Mouse (Mus musculus) c-Kit-positive CD71-negative TER-119-negative erythroid progenitor cells, embryonic 14.5 days (primary cell): ENCODE results near the gene Ptpn1.
A peak's percentile ranks its signal among the peaks of the same experiment; 100 is the strongest.

Experiments used
- DNase-seq: peaks from one replicate; pipeline ENCODE4 v3.0.0-alpha.2; 2013; ENCODE audit warnings: low read depth

Gene Ptpn1

DNA sequence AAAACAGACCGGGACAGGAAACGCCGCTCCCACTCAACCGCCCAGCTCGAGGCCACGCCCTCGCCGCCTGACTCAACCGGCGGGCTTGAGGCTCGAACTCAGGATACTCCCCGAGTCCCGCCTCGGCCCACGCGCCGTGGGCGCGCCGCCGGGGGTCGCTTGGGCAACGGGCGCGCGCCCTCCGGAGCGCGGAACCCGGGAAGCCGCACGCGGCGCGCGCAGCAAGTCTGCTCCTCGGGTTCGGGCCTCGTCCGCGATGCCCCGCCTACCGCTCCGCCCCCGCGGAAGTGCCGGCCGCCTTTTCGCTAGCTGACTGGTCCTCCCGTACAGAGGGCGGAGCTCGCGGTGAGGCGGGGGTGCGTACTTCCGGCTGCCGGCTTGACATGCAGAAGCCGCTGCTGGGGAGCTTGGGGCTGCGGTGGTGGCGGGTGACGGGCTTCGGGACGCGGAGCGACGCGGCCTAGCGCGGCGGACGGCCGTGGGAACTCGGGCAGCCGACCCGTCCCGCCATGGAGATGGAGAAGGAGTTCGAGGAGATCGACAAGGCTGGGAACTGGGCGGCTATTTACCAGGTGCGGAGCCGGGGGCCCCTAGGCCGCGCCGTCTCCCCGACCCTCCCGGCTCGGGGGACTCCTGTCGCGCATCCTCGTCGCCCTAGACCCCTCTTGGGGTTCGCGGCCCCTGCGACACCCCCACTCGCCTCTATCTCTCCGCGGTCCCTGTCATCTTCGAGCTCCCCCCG, at the start of gene Ptpn1:
Gene Ptpn1 (plus strand): TSS at position 73 of the 742 bp plus-strand sequence.
- DNase-seq: peak; percentile 92

DNA sequence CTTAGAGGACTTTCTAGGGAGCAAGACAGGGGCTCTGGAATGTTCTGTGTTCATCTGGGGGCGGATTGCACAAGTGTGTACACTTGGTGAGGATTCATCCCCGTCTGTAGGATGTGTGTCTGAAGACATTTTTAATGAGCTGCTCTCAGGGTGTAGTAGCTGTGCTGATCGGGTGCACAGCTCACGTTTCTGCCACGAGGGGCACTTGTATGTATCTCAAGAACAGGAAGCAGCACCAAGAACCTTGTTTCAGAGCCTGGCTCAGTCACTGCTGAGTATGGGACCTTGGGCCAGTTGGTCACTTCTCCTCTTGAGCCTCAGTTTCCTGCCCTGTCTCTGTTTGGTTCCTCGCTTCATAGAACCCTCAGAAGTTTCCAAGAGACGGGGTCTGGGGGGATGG, 45.4 kb upstream of the Ptpn1 start:
- no peak for DNase-seq

DNA sequence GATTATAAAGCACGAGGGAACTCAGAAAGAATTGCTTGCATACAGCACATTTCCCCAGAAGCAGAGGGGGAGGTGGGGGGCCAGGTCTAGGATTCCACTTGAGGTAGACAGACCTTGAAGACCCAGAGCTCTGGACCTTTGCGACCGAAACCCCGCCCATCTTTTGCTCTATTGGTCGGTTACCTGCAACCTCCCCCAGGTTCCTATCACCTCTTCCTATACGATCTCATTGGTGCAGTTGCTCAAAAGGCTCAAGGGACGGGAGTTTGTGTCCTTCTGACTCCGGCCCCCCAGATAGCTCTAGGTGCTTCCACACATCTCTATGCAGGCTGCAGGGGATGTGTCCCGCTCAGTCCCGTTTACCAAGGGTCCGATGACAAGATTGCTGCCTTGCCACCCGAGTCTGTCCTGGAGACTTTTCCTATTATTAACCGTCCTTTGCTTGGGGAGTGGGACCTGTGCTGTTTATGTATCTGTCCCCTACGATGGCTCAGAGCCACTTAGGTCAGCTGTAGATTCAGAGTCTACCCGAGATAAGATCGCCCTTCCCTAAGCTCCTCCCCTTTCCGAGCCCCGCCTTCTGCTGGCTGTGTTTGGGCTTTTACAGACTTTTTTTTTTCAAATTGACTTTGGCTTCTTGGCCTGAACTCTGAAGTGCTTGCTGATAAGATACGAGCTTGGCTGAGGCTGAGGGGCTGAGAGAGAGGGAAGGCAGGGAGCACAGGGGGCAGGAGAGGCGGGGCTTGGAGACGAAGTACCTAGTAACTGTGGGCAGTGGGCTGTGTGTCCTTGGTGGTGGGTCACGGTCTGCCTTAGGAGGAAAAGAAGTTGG, 44.1 kb upstream of the Ptpn1 start:
- DNase-seq: no peak

DNA sequence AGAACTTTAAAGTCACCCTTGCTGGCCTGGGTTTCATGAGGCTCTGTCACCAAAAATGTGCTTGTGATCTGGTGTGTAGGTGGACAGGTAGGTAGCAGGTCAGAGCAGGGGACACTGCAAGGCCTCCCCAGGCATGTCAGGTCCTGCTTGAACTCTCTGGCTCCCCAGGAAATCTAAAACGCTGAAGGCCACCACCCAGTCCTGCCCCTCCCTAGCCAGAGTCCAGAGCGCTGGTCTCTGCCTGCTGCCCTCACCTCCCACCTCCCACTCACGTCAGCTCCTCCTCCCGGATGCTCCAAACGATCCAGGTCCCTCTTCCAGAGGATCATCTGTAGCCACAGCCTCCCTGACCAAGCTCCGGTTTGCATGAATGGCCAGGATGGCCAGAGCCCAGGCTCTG, 43.0 kb upstream of the Ptpn1 start:
- no peak for DNase-seq

DNA sequence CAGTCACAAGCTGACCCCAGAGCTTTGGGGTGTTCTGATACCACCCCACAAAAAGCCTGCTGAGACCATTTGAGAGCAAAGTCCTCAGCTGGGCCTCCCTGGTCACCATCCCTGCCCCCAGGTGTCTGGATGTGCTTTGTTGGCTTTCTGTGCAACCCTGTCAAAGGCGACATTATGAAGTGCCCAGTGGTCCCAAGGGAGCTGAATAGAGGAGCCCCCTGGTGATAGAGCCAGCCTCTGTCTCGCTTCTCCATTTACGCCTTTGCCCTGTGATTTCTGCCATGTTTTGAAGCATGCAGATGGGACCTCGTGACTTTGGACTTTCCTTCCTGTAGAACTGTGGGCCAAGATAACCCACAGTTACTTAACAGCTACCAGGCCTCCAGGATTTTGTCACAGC, 42.0 kb upstream of the Ptpn1 start:
- DNase-seq: no peak

DNA sequence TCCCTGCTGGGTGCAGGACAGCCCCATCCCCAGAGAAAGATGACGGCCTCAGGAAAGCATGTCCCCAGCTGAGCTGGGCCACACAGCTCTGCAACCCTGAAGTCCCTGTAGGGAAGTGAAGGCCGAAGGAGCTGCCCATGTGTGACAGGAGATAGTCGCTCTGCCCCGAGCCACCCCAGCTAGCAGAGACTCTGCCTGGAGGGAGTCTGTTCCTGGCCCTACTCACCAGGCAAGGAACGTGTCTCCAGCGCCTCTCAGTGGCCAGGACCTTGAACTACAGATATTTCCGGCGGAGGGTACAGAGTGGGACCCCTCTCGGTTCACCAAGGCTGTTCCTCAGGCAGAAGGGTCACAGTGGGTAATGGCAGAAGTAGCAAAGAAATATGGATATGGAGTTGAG, 39.9 kb upstream of the Ptpn1 start:
- DNase-seq: peak; percentile 60

DNA sequence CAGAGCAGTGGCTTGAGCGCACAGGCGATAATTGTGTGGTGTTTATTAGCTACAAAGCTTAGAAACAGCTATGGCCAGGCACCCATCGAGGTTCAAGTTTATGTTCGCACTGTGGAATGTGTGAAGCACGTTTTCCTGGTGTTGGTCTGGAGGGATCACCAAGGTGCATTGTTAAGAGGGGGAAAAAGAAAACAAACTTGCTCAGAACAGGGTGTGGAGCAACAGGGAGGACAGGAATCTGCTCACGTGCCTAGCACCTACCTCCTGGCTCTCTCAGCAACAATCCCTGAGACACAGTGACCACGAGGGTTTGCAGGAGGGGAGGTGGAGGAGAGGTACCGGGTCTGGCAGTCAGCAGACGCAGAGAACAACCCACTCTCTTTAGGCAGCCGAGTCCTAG, 38.2 kb upstream of the Ptpn1 start:
- DNase-seq: no peak

DNA sequence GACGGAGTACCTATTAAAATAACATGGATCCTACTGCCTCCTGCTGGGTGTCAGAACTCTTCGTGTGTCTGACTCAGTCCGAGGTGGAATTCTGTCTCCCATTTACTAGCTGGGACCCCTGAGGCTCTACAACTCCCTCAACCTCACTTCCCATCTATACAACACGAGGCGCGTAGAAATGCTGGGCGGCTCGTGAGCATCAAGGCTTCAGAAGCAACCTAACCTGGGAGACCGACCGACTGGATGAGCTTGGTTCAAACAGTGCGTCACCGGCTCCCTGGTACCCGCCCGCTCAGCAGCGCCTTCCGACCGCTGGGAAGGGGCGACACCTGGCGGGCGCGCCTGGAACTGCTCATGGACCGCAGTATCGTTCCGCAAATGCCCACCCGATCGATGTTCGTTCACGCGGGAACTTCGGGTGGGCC, 36.9 kb upstream of the Ptpn1 start:
- DNase-seq: peak; percentile 52

DNA sequence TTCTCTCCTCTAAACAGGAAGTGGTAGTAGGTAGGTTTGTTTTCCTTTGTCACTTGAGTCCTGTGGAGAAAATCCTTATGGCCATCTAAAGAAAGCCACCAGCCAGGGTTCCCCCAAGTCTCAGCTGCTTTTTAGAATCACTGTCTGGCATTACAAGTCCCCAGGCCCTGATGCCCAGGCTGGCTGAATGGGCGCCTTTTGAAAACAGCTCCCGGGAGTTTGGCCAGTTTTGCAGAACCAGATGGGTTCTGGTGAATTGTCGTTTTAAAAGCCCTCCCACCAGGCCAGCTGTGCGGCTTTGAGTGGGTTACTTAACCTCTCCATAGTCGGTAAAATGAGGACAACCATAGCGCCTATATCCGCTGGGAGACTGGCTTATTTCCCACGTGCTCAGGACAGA, 34.0 kb upstream of the Ptpn1 start:
- DNase-seq: no peak

DNA sequence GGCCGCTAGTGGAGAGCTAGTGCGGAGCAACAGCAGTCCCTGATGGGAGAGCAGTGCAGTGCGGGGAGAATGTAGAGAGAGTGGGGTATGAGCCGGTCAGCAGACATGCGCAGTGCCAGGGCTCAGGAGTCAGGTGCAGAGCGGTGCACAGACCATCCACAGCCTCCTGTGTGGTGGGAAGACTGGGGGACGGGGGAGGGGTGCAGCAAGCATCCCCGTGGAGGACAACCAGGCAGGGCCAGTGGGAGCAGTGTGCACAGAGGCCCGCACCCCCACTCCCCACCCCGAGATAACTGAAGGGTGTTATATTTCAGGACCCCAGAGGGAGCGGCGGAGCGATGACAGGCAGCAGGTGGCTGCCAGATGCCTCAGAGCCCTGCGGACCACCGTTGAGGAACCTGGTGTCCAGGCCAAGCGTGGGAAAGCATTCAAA, 31.9 kb upstream of the Ptpn1 start:
- DNase-seq: no peak

DNA sequence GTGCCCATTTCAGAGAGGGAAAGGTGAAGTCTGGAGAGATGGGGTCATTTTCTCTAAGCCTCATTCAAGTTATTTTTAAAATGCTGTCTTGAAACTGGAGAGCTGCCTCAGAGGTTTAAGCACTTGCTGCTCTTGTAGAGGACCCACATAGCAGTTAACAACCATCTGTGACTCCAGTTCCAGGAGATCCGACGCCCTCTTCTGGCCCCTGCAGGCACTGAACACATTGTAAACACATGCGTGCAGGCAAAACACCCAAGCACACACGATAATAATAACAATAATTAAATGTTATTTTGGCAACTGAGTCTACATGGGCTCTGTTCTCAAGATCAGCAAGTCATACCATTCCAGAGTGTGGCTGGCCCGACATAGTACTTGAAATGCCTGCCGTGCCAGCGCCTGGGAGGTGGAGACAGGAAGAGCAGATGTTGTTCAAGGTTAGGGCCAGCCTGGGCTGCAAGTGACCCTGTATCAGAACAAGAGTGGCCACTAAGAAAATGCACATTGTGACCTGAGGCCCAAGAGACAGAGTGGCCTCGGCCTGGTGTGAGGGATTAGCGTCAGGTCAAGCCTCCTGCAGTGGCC, 29.6 kb upstream of the Ptpn1 start:
- no peak for DNase-seq

DNA sequence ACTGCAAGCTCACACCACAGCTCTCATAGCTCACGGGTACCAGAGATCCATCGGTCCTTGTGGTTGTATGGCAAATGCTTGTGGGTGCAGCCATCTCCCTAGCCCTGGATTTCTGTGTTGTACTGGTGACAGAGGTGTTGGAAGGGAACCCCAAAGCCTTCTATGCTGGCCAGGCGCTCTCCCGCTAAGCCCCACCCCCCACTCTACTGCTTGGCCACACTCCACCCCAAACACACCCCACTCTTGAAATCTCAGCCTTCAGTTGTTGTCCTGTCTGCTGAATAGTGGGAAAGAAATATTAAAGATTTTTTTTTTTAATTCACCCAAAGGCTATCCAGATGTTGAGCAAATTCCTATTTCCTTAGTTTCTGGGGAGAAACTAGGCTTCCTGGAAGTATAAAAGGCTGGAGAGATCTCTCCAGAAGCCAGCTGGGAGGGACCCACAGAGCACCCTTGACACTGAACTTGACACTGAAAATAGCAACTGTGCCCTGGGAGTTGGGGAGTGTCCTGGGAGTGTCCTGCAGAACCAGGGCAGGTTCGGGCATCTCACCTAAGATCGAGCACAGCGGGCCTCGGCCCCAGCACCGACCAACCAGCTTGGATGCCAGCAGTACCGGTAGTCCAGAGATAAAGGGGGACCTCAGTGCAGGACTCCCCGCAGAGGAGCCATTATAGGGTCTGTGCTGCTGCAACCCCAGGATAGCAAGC, 28.5 kb upstream of the Ptpn1 start:
- no peak for DNase-seq

DNA sequence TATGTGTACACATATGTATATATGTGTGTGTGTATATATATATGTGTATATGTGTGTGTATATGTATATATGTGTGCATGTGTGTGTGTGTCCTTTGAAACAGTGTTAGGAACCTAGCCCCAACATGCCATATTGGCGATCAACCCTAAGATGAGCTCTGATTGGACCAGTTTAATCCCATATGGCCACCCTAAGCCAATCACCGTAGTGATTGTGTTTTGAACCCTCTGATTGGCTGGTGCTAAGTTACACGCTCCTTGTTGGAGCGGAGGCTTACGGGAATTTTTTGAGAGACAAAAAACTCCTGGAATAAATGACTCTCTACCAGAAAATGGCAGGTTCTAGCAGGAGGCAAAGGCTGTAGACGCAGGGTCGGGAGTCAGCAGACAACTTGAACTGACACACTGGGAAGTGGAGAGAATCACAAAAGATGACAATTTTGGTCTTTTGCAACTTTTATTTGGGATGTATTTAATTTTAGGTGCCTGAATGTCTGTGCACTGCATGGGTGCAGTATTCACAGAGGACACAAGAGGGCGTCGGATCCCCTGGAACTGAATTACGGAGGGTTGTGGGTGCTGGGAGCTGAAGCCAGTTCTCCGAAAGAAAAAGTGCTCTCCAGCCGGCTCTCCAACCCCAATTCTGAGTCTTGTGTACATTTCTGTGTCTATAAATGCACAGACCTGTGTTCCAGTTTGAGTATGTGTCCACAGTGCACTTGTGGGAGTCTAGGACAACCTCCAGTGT, 27.1 kb upstream of the Ptpn1 start:
- no peak for DNase-seq

DNA sequence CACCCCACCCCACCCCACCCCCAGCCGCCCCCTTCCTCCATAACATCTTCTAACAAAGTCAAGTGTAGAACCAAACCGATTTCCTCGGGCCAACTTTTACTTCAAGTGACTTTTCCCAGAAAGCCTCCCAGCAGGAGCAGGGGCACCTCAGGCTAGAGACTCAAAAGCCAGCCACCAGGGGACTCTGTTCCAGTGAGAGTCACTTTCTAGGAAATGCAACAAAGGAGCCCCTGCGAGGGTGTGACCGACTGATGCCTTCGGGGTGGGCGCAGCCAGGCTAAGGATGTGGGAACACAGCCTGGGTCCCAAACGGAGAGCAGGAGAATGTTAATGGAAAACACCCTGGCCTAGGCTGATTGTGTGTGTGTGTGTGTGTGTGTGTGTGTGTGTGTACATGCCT, 26.3 kb upstream of the Ptpn1 start:
- DNase-seq: no peak

DNA sequence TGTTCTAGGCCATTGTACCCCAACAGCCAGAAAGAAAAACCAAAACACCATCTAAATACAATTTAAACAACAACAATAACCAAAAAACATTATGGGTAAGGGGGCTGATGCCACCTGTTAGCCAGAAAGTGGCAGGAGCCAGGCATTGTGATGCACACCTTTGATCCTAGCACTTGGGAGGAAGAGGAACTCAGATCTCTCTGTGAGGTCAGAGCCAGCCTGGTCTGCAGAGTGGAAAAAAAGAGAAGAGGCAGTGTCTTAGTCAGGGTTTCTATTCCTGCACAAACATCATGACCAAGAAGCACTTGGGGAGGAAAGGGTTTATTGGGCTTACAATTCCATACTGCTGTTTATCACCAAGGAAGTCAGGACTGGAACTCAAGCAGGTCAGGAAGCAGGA, 25.1 kb upstream of the Ptpn1 start:
- DNase-seq: no peak

DNA sequence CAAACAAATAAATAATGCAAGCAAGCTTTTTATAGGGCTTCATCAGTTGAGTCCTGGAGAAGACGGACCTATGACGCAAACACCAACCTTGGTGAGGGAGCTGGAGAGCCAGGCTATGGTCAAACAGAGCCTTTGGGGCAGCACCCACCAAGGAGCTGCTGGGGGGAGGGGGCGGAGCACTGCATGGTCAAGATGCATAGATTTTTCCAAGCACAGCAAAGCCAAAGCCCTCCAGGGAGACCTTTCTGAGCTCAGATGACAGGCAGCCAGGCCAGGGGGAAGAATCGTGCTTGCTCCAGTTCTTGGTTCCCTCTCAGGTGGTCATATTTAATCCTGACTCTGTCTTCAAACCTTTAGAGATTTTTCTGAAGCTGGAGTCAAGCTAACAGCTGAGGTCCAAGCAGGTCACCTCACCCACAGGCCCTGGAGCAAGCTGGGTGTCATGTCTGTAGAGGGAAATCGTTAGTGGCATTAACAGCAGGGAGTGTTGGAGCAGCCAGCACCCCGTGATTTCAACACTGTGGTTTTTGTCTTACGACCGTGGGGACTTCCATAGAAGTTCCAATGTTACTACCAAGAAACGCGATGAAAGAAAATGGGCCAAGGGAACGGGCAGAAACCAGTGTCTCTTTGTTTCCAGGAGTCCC, 22.2 kb upstream of the Ptpn1 start:
- no peak for DNase-seq

DNA sequence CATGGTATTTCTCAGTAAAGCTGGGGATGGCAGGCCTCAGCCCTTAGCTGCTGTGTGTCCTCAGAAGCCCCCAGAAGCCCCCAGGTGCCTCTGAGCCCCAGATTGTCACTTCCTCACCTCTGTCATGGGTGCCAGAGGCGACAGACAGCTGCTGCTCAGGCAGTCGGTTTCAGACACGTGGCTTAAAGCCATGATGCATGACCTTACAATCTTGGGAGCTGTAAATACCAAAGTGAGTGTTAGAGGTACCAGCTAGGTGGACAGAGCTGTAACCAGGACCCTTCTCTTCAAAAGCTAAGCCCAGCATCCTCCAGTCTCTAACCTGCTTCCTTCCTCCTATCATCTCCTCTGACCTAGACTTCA, 21.7 kb upstream of the Ptpn1 start:
- no peak for DNase-seq

DNA sequence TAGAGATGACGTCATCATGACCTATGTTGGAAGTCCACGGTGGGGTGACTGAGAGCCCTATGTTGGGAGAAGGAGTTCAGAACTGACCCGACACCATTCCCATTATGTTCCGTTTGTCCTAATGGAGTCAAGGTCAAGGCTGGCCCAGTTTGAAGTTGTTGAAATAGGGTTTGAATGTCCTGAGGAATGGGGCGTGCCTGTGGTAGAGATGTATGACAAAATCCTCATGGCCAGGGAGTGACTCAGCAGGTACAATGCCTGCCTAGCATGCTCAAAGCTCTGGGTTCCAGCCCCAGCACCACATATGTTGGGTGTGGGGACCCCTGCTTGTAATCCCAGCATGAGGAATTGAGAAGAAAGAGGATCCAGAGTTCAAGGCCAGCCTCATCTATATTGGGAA, 20.3 kb upstream of the Ptpn1 start:
- no peak for DNase-seq

DNA sequence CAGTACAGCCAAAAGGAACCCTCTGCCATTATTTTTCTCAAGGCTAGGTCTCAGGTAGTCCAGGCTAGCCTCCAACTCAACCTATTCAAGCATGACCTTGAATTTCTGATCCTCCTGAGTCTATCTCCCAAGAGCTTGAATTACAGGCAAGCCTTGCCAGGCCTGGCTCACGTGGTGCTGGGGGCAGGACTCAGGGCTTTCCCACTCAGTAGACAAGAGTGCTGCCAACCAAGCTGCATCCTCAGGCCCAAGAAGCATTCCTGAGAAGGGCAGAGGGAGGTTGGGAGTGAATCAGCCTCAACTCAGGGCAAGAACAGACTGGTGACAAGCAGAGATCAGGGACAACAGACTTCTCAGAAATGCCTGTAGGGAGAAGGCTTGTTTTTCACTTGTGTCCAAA, 12.8 kb upstream of the Ptpn1 start:
- DNase-seq: no peak

DNA sequence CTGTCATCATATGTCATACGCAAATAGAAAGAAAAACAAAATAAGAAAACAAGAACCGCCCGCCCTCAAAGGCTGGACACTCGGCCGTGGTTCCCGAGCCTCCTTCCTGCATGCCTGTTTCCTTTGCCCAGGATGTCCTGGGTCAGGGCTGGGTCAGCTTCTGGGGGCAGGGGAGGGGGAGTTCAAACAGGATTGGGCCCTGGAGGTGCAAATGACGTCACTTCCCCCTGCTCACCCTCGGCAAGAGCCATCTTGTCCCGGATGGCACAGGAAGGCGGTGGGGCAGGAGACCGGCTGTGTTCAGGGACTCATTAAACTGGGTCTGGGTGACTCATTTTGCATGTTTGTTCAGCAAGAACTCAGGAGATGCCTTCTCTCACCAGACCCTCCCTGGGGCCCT, 11.8 kb upstream of the Ptpn1 start:
- no peak for DNase-seq

DNA sequence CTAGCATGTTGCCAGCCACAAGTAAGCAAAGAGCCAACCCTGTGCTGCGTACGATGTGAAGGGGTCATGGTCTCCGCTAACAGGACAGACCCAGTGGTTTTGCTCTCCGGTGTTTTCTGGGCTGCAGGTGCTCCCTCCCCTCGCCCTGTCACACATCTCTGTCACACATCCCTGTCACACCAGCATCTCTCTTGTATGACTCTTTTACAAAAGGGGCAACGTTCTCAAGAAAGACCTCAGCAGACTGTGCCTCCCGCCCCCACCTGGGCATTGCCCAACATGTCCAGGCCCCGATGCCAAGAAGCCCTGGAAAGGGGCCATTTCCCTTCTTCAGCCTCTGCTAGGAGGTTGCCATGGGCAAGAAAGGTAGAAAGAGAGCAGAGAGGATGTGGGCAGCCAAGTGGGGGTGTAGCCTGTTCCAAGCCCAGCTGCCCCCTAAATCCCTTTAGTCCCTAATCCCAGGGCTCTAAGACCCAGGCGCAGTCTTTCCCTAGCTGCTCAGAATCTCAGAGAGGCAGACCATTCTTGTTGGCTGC, 10.8 kb upstream of the Ptpn1 start:
- no peak for DNase-seq
